Mouse (Mus musculus): ENCODE data around the gene Alg2. TPM values are rescaled to one million over a fixed set of nuclear protein-coding genes. Genes with fewer than 3 reads are reported as not detected.

Alg2 gene
- polyA plus RNA-seq, 1 experiment, result 12.6 TPM

GRCm38 (mm10) chr4:47419268-47419973 is 54.7 kb downstream of the Alg2 start:
- no peak for DNase-seq (ENCODE audit: low read depth, low spot score)
- WGBS, result 25% methylated on average over 9 of the region's 9 CpGs

- 52% methylated on average over 3 of the region's 3 CpGs for WGBS
- DNase-seq (ENCODE audit: low read depth, low spot score), result no peak
Measured at GRCm38 (mm10) chr4:47417871-47418270, 56.3 kb downstream of the Alg2 start.

Other genes with a start within 250 kb of the Alg2 start
- 4.2 and 6.6 TPM in 2 replicates for gene Tgfbr1, start 121.1 kb downstream of the Alg2 start, polyA plus RNA-seq (2012; rRNA removed)
- 419 and 461 TPM in 2 replicates for gene Sec61b, start 325 bp upstream of the Alg2 start, polyA plus RNA-seq (2012; rRNA removed)